Mouse (Mus musculus) myocyte (in vitro differentiated cells): Measurements from ENCODE around the gene Msto1.
"Not testable (repeated sequence)": the region's sequence is repeated elsewhere in the genome, so short reads cannot be mapped to it uniquely, and the experiment has no call there.

Experiments
- MYOD1 ChIP-seq, 3 experiments: IDR thresholded peaks; one replicate each; pipeline ENCODE4 v1.6.1; 2011; ENCODE audit warnings: control low read depth in 2 of 3, low read depth in 2 of 3, mild to moderate bottlenecking in 2 of 3, moderate library complexity in 1 of 3; ENCODE audit not compliant: insufficient read length in 2 of 3, control insufficient read depth in 1 of 3
- POLR2A ChIP-seq: IDR thresholded peaks from one replicate; pipeline ENCODE4 v1.6.1; 2011; ENCODE audit warnings: low read depth, mild to moderate bottlenecking, control low read depth, moderate library complexity; ENCODE audit not compliant: insufficient read length
- REST ChIP-seq: IDR thresholded peaks from one replicate; pipeline ENCODE4 v1.6.1; 2011; ENCODE audit warnings: mild to moderate bottlenecking, control low read depth, moderate library complexity; ENCODE audit not compliant: insufficient read depth, insufficient read length
- USF1 ChIP-seq: IDR thresholded peaks from one replicate; pipeline ENCODE4 v1.6.1; 2011; ENCODE audit warnings: low read depth, mild to moderate bottlenecking, control low read depth, moderate library complexity

- not testable (repeated sequence) for TF ChIP-seq REST; MYOD1 (IDR thresholded peaks at IDR 0.05; ENCODE audit: control insufficient read depth in 1 of 3, insufficient read length in 2 of 3, low read depth in 2 of 3); POLR2A; USF1
These were observed 20.8 kb downstream of the Msto1 start for GRCm38 (mm10) chr3:88893011-88893410.
